Mouse (Mus musculus): ENCODE data around the gene Pnpla5.

- TF ChIP-seq POLR2A (IDR thresholded peaks at IDR 0.05; ENCODE audit: low read depth, low read length) (no peak), CTCF (IDR thresholded peaks at IDR 0.05; ENCODE audit: borderline replicate concordance, insufficient read depth, low read length) (no peak)
Observed at GRCm38 (mm10) chr15:84108899-84109298, 14.1 kb downstream of the Pnpla5 start.

Data from embryonic fibroblast, embryonic 13.5 days (primary cell).